Mouse (Mus musculus) C2C12 (cell line): Measurements from ENCODE around the gene Def6. TPM values are rescaled to one million over a fixed set of nuclear protein-coding genes. Genes with fewer than 3 reads are reported as not detected.

ENCODE experiments used
- H3K27me3 ChIP-seq: one replicate; pipeline ENCODE4 v1.6.1; 2011; ENCODE audit not compliant: control insufficient read depth, insufficient read depth, insufficient read length
- H3K36me3 ChIP-seq: one replicate; pipeline ENCODE4 v1.6.1; 2011; ENCODE audit not compliant: control insufficient read depth, insufficient read depth
- H3K4me3 ChIP-seq: one replicate; pipeline ENCODE4 v1.5.1; 2011; ENCODE audit warnings: mild to moderate bottlenecking, control low read depth; ENCODE audit not compliant: poor library complexity, insufficient read depth, severe bottlenecking
- H3K79me2 ChIP-seq: one replicate; pipeline ENCODE4 v1.6.1; 2011; ENCODE audit not compliant: control insufficient read depth, insufficient read depth
- H3K79me3 ChIP-seq: one replicate; pipeline ENCODE4 v1.6.1; 2011; ENCODE audit warnings: low read depth, control low read depth
- H3ac ChIP-seq: one replicate; pipeline ENCODE3; 2011; ENCODE audit warnings: low read depth; ENCODE audit not compliant: control insufficient read depth, insufficient read length
- CEBPB ChIP-seq: IDR thresholded peaks from one replicate; pipeline ENCODE4 v1.6.1; 2011; ENCODE audit warnings: low read depth, mild to moderate bottlenecking, control low read depth, moderate library complexity
- CTCF ChIP-seq: IDR thresholded peaks from one replicate; pipeline ENCODE4 v1.5.1; 2011; ENCODE audit not compliant: control insufficient read depth, insufficient read depth, insufficient read length
- FOSL1 ChIP-seq: IDR thresholded peaks from one replicate; pipeline ENCODE4 v1.8.0; 2011; ENCODE audit warnings: mild to moderate bottlenecking, low read length; ENCODE audit not compliant: poor library complexity, insufficient read depth, severe bottlenecking
- MAX ChIP-seq: IDR thresholded peaks from one replicate; pipeline ENCODE4 v1.6.1; 2011; ENCODE audit warnings: mild to moderate bottlenecking, control low read depth
- MYOD1 ChIP-seq: IDR thresholded peaks from one replicate; pipeline ENCODE4 v1.6.1; 2011; ENCODE audit warnings: low read depth; ENCODE audit not compliant: control insufficient read depth, insufficient read length
- MYOG ChIP-seq: IDR thresholded peaks from one replicate; pipeline ENCODE4 v1.6.1; 2011; ENCODE audit not compliant: control insufficient read depth, insufficient read length; ENCODE audit errors: extremely low read depth
- USF1 ChIP-seq: IDR thresholded peaks from one replicate; pipeline ENCODE4 v1.6.1; 2011; ENCODE audit warnings: low read depth, mild to moderate bottlenecking, control low read depth, moderate library complexity
- polyA plus RNA-seq: library from polyadenylated mRNA; unstranded; fragments of >200 nt; fragmentation: generic; extraction: Trizol; gene quantifications from one replicate; pipeline ENCODE4 v1.2.1, GENCODE M21; 2012; ENCODE audit warnings: missing spikeins

The Def6 gene
- polyA plus RNA-seq, 1 experiment: 5.7 TPM

DNA sequence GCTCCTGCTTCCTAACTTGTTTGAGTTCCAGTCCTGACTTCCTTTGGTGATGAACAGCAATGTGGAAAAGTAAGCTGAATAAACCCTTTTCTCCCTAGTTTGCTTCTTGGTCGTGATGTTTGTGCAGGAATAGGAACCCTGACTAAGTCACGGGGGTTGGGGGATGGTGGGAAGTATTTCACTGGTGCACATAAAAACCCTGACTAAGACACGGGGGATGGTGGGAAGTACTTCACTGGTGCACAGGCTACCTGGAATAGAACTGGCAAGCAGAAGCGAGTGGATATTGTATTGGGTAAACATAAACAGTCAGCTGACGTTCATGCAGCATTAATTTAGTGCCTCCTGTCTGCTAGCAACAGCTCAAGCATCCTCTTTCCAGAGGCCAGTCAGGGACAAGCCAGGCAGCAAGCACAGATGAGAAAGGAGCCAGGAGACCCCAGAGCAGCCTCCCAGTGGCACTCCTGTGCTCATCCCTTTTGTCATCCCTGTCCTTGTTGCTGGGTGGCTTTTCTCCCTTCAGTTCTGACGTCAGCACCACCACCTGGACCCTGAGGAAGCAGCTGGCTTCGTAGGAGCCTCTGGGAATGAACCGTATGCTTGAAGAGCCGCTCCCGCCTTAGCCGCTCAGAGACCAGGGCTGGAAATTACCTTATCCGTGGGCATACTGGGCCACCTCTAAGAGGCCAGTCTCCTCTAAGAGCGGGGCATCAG, 55.8 kb downstream of the Def6 start:
- H3ac ChIP-seq: no peak overlapping the region
- H3K79me2 ChIP-seq: peaks cover 70% of the 10 kb centered on the region
- peaks cover 26% of the 10 kb centered on the region for H3K79me3 ChIP-seq
- no peaks in the 10 kb centered on the region for H3K27me3 ChIP-seq
- no peak overlapping the region for H3K4me3 ChIP-seq
- H3K36me3 ChIP-seq: peaks cover 7% of the 10 kb centered on the region
- TF ChIP-seq CTCF: no peak
- TF ChIP-seq MYOG: no peak
- TF ChIP-seq USF1: no peak
- TF ChIP-seq FOSL1: no peak
- no peak for TF ChIP-seq CEBPB
- no peak for TF ChIP-seq MAX
- no peak for TF ChIP-seq MYOD1

DNA sequence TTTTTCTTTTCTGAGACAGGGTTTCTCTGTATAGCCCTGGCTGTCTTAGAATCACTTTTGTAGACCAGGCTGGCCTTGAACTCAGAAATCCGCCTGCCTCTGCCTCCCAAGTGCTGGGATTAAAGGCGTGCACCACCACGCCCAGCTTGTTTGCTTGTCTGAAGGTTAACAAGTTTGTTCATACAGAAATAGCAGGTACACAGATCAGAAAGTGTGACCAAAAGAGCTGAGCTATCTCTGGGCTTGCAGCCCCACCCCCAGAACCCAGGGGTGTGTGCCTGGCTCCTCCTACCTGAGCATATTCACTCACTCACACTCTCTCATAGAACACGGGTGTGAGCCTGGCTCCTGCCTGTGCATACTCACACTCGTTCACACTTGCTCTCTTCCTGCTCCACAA, 59.7 kb downstream of the Def6 start:
- H3K36me3 ChIP-seq: no peaks in the 10 kb centered on the region
- no peaks in the 10 kb centered on the region for H3K27me3 ChIP-seq
- H3K79me2 ChIP-seq: peaks cover 60% of the 10 kb centered on the region
- H3ac ChIP-seq: no peak overlapping the region
- TF ChIP-seq MYOG: no peak
- TF ChIP-seq FOSL1: no peak
- no peak for TF ChIP-seq USF1
- no peak for TF ChIP-seq MYOD1
- no peak for TF ChIP-seq CEBPB
- TF ChIP-seq CTCF: no peak
- no peak for TF ChIP-seq MAX
- H3K79me3 ChIP-seq: peaks cover 22% of the 10 kb centered on the region
- H3K4me3 ChIP-seq: no peak overlapping the region

DNA sequence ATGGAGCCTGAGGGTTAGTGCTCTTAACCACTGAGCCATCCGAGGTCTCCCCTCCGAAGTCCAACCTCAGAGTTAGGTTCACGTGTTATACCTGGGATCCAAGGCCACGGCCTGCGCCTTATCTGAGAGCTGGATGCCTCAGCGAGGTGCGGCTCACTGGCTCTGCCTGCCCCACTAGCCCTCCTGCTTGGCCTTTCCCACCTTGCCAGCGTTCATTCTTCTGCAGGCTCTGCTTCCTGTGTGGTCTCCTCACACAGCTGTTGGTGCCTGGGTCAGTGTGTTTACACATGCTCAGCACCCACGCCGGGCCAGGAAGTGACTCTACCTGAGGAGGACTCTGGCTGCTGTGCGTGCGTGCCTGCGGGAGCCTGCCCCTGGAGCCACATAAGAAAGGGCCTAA, 62.6 kb downstream of the Def6 start:
- peaks cover 53% of the 10 kb centered on the region for H3K79me2 ChIP-seq
- H3K4me3 ChIP-seq: no peak overlapping the region
- H3K27me3 ChIP-seq: no peaks in the 10 kb centered on the region
- no peaks in the 10 kb centered on the region for H3K36me3 ChIP-seq
- TF ChIP-seq MAX: no peak
- no peak for TF ChIP-seq MYOD1
- no peak for TF ChIP-seq USF1
- H3ac ChIP-seq: no peak overlapping the region
- peaks cover 16% of the 10 kb centered on the region for H3K79me3 ChIP-seq

DNA sequence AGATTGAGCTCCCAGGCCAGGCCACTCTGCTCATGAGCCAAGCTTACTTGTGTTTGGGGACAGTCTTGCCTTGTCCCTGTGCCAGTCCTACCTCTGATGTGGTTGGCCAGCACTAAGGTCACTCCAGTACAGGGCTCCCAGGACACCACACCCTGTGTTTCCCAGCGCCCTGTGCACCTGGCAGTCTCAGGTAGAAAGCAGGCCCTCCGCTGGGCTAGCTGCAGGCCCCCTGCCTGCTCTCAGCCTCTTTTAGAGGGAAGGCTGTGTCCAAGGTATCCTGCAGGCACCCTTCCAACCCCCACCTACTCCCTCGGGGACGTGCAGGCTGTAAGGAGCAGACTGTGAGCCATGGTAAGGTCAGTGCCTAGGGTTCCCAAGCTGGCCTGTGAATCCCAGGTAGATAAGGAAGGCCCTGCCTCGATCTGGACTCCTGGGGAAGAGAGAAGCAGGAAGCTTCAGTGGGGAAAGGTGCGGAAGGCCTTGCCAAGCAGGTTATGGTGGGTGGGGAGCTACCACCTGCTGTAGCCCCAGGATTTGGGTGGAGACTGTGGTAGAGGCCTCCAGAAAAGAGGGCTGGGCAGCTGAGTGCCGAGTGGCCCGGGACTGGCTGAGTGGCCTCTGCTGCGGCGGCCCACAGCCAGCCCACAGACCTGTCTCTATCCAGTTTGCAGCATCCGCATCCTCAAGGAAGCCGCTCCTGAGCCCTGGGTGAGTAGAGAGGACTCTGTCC, 64.1 kb downstream of the Def6 start:
- Histone ChIP-seq H3K79me2 (peaks cover 46% of the 10 kb centered on the region), H3K79me3 (peaks cover 14% of the 10 kb centered on the region), H3ac (no peak overlapping the region), H3K36me3 (no peaks in the 10 kb centered on the region), H3K27me3 (no peaks in the 10 kb centered on the region), H3K4me3 (no peak overlapping the region)
- no peak for TF ChIP-seq CEBPB
- TF ChIP-seq MYOG: no peak
- TF ChIP-seq FOSL1: no peak
- TF ChIP-seq MAX: no peak
- TF ChIP-seq USF1: no peak
- TF ChIP-seq MYOD1: no peak
- no peak for TF ChIP-seq CTCF

DNA sequence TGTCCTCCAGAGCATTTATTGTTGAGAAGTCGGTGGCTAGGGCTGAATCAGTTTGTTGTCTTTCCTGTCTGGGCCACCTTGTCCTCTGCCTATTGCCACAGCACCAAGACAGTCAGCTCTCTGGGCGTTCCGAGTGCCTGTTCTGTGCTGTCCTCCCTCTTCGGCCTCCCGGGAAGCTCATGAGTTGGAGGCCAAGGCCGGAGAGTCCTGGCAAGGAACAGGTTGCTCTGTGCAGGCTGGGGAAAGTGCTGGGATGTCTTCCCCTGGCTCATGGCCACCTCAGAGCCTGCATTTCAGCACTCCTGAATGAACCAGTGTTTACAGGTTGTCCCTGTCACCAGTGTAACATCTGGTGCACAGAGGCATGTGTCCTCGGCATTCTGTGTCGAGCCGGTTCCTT, 64.7 kb downstream of the Def6 start:
- H3K27me3 ChIP-seq: no peaks in the 10 kb centered on the region
- H3K79me2 ChIP-seq: peaks cover 44% of the 10 kb centered on the region
- no peak overlapping the region for H3ac ChIP-seq
- TF ChIP-seq MYOG (no peak), MAX (no peak), CEBPB (no peak), USF1 (no peak), FOSL1 (no peak), MYOD1 (no peak), CTCF (no peak)
- H3K36me3 ChIP-seq: no peaks in the 10 kb centered on the region
- H3K4me3 ChIP-seq: no peak overlapping the region
- peaks cover 14% of the 10 kb centered on the region for H3K79me3 ChIP-seq

DNA sequence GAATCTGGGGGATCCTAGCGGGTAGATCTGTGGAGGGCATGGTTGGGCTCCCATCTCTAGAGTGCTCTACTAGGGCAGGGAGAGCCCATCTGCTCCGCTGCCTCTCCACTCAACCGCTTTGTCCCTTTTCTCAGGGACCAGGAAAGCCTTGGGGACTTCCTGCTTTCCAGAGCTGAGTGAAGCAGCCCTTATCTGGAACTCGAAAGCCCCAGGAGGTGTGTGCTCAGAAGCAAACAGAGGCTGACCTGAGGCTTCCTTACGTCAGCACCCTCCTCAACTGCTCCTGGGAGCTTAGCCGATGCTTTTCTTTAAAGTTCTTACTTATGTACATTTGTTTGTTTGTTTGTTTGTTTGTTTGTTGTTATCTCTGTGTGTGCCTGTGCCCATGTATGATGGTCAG, 65.3 kb downstream of the Def6 start:
- H3K4me3 ChIP-seq: no peak overlapping the region
- peaks cover 14% of the 10 kb centered on the region for H3K79me3 ChIP-seq
- peaks cover 44% of the 10 kb centered on the region for H3K79me2 ChIP-seq
- no peaks in the 10 kb centered on the region for H3K27me3 ChIP-seq
- TF ChIP-seq CTCF: no peak
- no peak for TF ChIP-seq FOSL1
- no peak for TF ChIP-seq CEBPB
- TF ChIP-seq MYOG: no peak
- no peak overlapping the region for H3ac ChIP-seq
- H3K36me3 ChIP-seq: no peaks in the 10 kb centered on the region
